Mouse (Mus musculus): ENCODE measurements around the gene Rnf215. TPM values are rescaled to one million over a fixed set of nuclear protein-coding genes. Genes with fewer than 3 reads are reported as not detected.
A peak's percentile ranks its signal among the peaks of the same experiment; 100 is the strongest.

The Rnf215 gene
- polyA plus RNA-seq, 1 experiment, result 20.6 TPM

DNA sequence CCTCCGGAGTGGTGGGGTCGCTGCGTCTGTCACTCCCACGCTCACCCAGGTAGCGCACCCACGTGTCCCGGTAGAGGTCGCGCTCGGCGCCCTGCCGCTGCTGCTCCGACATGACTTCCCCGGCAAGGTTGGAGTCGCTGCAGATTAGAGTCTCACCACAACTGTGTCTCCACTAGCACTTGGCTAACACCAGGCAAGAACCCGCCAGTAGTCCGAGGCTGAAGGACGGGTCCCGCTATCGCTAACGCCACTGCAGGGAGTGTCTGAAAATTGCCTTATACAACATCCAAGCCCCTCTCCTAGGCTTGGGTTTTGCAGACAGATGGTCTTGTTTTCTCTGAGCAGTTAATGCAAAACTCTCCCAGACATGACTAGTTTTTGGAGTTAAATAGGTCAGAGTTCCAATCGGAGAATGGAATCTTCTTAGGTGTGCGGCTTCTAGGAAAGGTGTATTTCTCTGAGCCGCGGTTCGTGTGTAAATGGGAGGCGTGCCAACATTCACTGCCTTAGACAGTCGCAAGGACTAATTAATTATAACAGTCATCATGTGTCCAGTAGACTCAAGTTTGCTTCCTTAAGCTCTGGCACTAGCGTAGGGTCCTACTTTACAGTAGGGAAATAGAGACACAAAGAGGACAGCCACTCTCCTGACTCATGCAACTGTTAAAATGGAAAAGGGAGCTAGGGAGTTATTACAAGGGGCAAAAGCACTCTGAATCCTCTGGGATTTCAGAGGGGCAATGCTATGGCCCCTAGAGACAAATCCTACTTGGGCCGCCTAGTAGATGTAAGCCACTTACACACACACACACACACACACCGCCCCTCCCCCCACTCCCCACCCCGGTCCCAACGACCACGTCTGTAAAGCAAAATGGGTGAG lies 39.6 kb upstream of the Rnf215 start, which contains the start of gene Mtfp1:
Gene Mtfp1 (minus strand): TSS at position 275 of the 883 bp plus-strand sequence.
- WGBS, result 10% methylated on average over 34 of the region's 34 CpGs

DNA sequence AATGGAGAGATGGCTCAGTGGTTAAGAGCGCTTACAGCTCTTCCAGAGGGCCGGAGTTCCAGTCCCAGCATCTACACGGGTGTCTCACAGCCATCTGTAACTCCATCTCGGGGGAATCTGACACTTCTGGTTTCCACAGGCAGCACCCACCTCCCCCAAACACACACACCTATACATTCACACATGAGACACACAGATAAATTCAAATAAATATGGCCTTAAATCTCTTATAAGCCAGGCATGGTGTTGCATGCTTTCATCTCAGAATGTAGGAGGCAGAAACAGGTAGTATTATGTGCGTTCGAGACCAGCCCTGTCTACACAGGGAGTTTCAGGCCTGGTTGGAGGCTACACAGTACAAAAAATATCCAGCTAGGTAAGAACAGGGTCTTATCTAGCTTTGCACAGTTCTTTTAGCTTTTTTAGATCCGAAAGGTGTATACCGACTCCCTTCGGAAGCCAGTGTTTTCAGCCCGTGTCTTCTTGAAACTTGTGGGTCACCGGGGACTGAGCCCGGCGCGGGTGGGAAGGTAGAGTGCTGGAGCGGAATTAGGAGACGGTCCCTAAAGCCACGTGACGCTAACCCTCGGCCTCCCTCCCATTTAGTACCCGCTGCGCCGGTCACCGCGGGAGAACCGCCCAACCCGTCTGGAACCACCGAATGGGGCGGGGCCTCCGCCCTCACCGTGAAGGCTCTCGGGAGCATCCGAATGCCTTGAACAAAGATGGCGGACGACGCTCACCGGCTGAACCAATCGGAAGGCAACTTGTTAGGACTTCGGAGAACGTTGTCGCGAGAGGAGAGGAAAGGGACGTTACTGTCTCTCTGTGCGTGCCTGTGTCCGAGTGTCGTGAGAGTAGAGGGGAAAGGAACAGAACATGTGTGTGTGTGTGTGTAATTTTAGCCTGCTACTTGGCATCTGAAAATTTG lies 38.7 kb upstream of the Rnf215 start:
- Histone ChIP-seq H3K4me1 (ENCODE audit: control insufficient read depth, insufficient read depth, insufficient read length) (peaks cover 10% of the 10 kb centered on the region; the same call in 1 of the 2 replicates), H3K27ac (ENCODE audit: insufficient read depth, low read length) (peak overlapping the region; percentile 59), H3K27me3 (ENCODE audit: control insufficient read depth, insufficient read depth, low read length) (no peaks in the 10 kb centered on the region), H3K4me3 (ENCODE audit: extremely low read depth, insufficient read depth, insufficient read length) (peak overlapping the region; percentile 41), H3K36me3 (ENCODE audit: control insufficient read depth, insufficient read depth, low read length) (no peaks in the 10 kb centered on the region)
- peak; percentile 95 to 97 for DNase-seq (ENCODE audit: low read depth in 1 of 2, low spot score in 2 of 2)
- WGBS, result 4% methylated on average over 45 of the region's 45 CpGs
- TF ChIP-seq POLR2A (IDR thresholded peaks at IDR 0.05; ENCODE audit: low read depth, low read length), result peak; percentile 95
- TF ChIP-seq CTCF (IDR thresholded peaks at IDR 0.05; ENCODE audit: extremely low read depth, insufficient read depth, insufficient read length, insufficient replicate concordance), result no peak

More for the DNA sequence above, 39.6 kb upstream of the Rnf215 start, which contains the start of gene Mtfp1:
- Histone ChIP-seq H3K4me1 (ENCODE audit: control insufficient read depth, insufficient read depth, insufficient read length) (peaks cover 10% of the 10 kb centered on the region; the same call in 1 of the 2 replicates), H3K4me3 (ENCODE audit: extremely low read depth, insufficient read depth, insufficient read length) (peak within 1 kb of the TSS; percentile 75), H3K27me3 (ENCODE audit: control insufficient read depth, insufficient read depth, low read length) (no peaks in the 10 kb centered on the region), H3K27ac (ENCODE audit: insufficient read depth, low read length) (peak within 1 kb of the TSS; percentile 59), H3K36me3 (ENCODE audit: control insufficient read depth, insufficient read depth, low read length) (no peaks in the 10 kb centered on the region)
- DNase-seq (ENCODE audit: low read depth in 1 of 2, low spot score in 2 of 2), result peak in 1 of 2 experiments; percentile 57
- TF ChIP-seq POLR2A (IDR thresholded peaks at IDR 0.05; ENCODE audit: low read depth, low read length) (no peak), CTCF (IDR thresholded peaks at IDR 0.05; ENCODE audit: extremely low read depth, insufficient read depth, insufficient read length, insufficient replicate concordance) (no peak)

DNA sequence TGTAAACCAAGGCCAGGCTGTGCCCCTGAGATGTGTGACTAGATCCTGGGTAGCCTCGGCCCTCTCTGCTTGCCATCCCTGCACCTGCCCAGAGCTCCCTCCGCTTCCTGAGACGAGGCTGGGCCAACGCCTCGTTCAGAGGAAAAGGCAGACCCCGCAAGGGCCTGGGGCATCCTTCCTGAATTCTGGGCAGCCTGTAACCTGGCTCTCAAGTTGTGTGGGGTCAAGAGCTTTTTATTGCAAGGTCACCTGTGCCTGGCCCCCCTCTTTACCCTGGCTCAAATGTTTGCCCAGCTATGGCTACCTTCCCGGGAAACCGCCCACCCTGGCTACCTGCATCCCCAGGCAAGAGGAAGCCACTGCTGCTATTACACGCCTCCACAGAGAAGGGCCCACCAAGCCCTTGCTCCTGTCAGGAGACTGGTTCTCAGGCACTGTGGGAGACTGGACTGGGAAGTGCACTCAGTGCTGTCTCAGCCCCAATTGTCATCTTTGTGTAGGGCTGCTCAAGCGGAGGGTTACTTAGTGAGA lies 37.8 kb upstream of the Rnf215 start:
- TF ChIP-seq CTCF (IDR thresholded peaks at IDR 0.05; ENCODE audit: extremely low read depth, insufficient read depth, insufficient read length, insufficient replicate concordance) (no peak), POLR2A (IDR thresholded peaks at IDR 0.05; ENCODE audit: low read depth, low read length) (no peak)
- Histone ChIP-seq H3K4me1 (ENCODE audit: control insufficient read depth, insufficient read depth, insufficient read length) (peaks cover 10% of the 10 kb centered on the region; the same call in 1 of the 2 replicates), H3K27me3 (ENCODE audit: control insufficient read depth, insufficient read depth, low read length) (no peaks in the 10 kb centered on the region), H3K4me3 (ENCODE audit: extremely low read depth, insufficient read depth, insufficient read length) (peak overlapping the region; percentile 41; the same call in 1 of the 2 replicates), H3K36me3 (ENCODE audit: control insufficient read depth, insufficient read depth, low read length) (no peaks in the 10 kb centered on the region), H3K27ac (ENCODE audit: insufficient read depth, low read length) (peak overlapping the region; percentile 28)
- 37% methylated on average over 10 of the region's 10 CpGs for WGBS
- peak in 1 of 2 experiments; percentile 18 for DNase-seq (ENCODE audit: low read depth in 1 of 2, low spot score in 2 of 2)

DNA sequence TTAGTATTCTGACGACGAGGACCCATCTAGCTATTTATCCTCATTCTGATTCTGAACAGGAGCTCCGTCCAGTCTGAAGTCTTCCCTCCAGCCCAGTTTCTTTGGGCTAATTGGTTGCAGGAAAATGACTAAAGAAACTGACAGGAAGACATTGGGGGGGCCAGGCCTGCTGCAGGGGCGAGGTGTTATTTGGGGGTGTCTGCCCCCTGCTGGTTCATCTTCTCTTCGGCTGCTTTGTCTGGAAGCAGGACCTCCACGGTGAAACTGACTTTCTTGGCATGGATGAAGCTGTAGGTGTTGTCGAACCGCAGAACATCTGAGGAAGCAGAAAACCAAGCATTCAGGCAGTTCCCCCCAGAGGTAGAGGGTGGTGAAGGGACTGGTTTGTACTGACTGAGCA lies 36.9 kb upstream of the Rnf215 start:
- Histone ChIP-seq H3K27ac (ENCODE audit: insufficient read depth, low read length) (no peak overlapping the region), H3K4me3 (ENCODE audit: extremely low read depth, insufficient read depth, insufficient read length) (no peak overlapping the region)

DNA sequence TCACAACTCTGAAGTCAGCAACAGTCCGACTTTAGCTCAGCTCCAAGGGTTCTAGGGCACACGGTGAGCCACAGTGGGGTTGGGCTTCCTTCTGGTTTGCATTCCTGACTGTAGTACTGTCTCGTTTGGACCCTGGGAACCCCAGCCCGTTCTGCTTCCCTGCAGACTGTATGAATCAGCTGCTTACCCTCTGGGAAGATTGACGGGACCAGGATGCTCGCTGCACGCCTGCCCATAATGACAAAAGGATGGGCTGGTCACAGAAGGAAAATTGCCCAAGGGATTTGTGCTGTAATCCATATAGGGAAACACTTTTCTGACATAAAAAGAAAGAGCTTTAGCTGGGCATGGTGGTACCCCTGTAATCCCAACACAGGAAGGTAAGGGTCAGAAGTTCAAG lies 36.2 kb upstream of the Rnf215 start:
- Histone ChIP-seq H3K36me3 (ENCODE audit: control insufficient read depth, insufficient read depth, low read length) (no peaks in the 10 kb centered on the region), H3K4me3 (ENCODE audit: extremely low read depth, insufficient read depth, insufficient read length) (no peak overlapping the region), H3K4me1 (ENCODE audit: control insufficient read depth, insufficient read depth, insufficient read length) (peaks cover 10% of the 10 kb centered on the region; the same call in 1 of the 2 replicates), H3K27me3 (ENCODE audit: control insufficient read depth, insufficient read depth, low read length) (no peaks in the 10 kb centered on the region), H3K27ac (ENCODE audit: insufficient read depth, low read length) (no peak overlapping the region)
- WGBS, result 85% methylated on average over 7 of the region's 7 CpGs
- no peak for TF ChIP-seq POLR2A (IDR thresholded peaks at IDR 0.05; ENCODE audit: low read depth, low read length)
- TF ChIP-seq CTCF (IDR thresholded peaks at IDR 0.05; ENCODE audit: extremely low read depth, insufficient read depth, insufficient read length, insufficient replicate concordance), result no peak
- DNase-seq (ENCODE audit: low read depth in 1 of 2, low spot score in 2 of 2), result no peak

More for the DNA sequence above, 36.9 kb upstream of the Rnf215 start:
- TF ChIP-seq POLR2A (IDR thresholded peaks at IDR 0.05; ENCODE audit: low read depth, low read length), result no peak
- 0 out of 2 replicates have a peak, but pooled peaks have one; percentile 5 for TF ChIP-seq CTCF (IDR thresholded peaks at IDR 0.05; ENCODE audit: extremely low read depth, insufficient read depth, insufficient read length, insufficient replicate concordance)
- DNase-seq (ENCODE audit: low read depth in 1 of 2, low spot score in 2 of 2), result no peak
- no peaks in the 10 kb centered on the region for H3K27me3 ChIP-seq (ENCODE audit: control insufficient read depth, insufficient read depth, low read length)
- peaks cover 10% of the 10 kb centered on the region; the same call in 1 of the 2 replicates for H3K4me1 ChIP-seq (ENCODE audit: control insufficient read depth, insufficient read depth, insufficient read length)
- H3K36me3 ChIP-seq (ENCODE audit: control insufficient read depth, insufficient read depth, low read length), result no peaks in the 10 kb centered on the region
- 45% methylated on average over 8 of the region's 8 CpGs for WGBS

DNA sequence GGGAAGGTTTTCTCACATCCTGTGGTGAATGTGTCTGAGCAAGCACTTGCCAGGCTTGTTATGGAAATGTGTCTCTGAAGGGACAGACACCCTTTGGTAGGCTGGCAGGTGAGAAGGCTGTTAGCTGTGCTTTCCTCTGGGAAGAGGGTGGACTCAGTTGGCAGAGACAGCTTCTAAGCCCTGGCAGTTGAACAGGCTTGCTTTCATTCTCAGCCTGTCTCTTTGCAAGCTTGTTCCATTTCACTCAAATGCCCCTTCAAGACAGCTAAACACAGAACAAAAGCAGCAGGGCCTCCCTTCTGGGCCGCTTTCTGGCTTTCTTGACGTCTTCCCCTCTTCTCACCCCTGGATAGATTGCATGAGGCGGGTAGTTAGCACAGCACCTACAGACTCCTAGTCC lies 35.6 kb upstream of the Rnf215 start:
- Histone ChIP-seq H3K4me1 (ENCODE audit: control insufficient read depth, insufficient read depth, insufficient read length) (peaks cover 10% of the 10 kb centered on the region; the same call in 1 of the 2 replicates), H3K27me3 (ENCODE audit: control insufficient read depth, insufficient read depth, low read length) (no peaks in the 10 kb centered on the region), H3K36me3 (ENCODE audit: control insufficient read depth, insufficient read depth, low read length) (no peaks in the 10 kb centered on the region), H3K27ac (ENCODE audit: insufficient read depth, low read length) (no peak overlapping the region), H3K4me3 (ENCODE audit: extremely low read depth, insufficient read depth, insufficient read length) (no peak overlapping the region)
- no peak for TF ChIP-seq POLR2A (IDR thresholded peaks at IDR 0.05; ENCODE audit: low read depth, low read length)
- TF ChIP-seq CTCF (IDR thresholded peaks at IDR 0.05; ENCODE audit: extremely low read depth, insufficient read depth, insufficient read length, insufficient replicate concordance), result no peak
- DNase-seq (ENCODE audit: low read depth in 1 of 2, low spot score in 2 of 2), result no peak
- WGBS, result 94% methylated on average over 3 of the region's 3 CpGs
